Mouse (Mus musculus) ES-CJ7 (cell line): ENCODE measurements at regions not wholly inside any gene's neighbourhood (a gene's known extent, or its start where the extent isn't known, plus 50 kb on each side); places are given as distances from the start of the nearest gene placed in this dataset.

Source experiments
- DNase-seq: peaks from one replicate; pipeline ENCODE4 v3.0.0; 2011; ENCODE audit warnings: low read depth, low spot score

GRCm38 (mm10) chr15:38608207-38608870, 1183.0 kb downstream of the 4930447A16Rik start:
- DNase-seq = no peak

GRCm38 (mm10) chr15:38609522-38609921, 1184.2 kb downstream of the 4930447A16Rik start:
- no peak for DNase-seq
